Mouse (Mus musculus) layer of hippocampus, adult 2 months (tissue): ENCODE data around the gene Ppef1. TPM values are rescaled to one million over a fixed set of nuclear protein-coding genes. Genes with fewer than 3 reads are reported as not detected.

ENCODE experiments used
- DNase-seq, 2 experiments: peaks; one replicate each; pipeline ENCODE4 v3.0.0; 2022; ENCODE audit warnings: low spot score in 2 of 2
- H3K27ac ChIP-seq: fragments of 200-600 bp; 2 replicates; pipeline ENCODE4 v1.8.1; 2022
- H3K4me3 ChIP-seq: fragments of 200-600 bp; 2 replicates; pipeline ENCODE4 v1.8.1; 2022; ENCODE audit warnings: mild to moderate bottlenecking
- CTCF ChIP-seq: fragments of 200-600 bp; conservative IDR thresholded peaks from 2 replicates; pipeline ENCODE4 v1.8.1; 2022; ENCODE audit warnings: antibody characterized with exemption, mild to moderate bottlenecking, moderate library complexity
- total RNA-seq, 2 experiments: library from RNA; stranded (reverse); gene quantifications; 2 replicates each; pipeline ENCODE4 v1.2.3; 2021

Gene Ppef1
- total RNA-seq, 2 experiments from 2014 or later: 0.32 to 0.56 TPM

DNA sequence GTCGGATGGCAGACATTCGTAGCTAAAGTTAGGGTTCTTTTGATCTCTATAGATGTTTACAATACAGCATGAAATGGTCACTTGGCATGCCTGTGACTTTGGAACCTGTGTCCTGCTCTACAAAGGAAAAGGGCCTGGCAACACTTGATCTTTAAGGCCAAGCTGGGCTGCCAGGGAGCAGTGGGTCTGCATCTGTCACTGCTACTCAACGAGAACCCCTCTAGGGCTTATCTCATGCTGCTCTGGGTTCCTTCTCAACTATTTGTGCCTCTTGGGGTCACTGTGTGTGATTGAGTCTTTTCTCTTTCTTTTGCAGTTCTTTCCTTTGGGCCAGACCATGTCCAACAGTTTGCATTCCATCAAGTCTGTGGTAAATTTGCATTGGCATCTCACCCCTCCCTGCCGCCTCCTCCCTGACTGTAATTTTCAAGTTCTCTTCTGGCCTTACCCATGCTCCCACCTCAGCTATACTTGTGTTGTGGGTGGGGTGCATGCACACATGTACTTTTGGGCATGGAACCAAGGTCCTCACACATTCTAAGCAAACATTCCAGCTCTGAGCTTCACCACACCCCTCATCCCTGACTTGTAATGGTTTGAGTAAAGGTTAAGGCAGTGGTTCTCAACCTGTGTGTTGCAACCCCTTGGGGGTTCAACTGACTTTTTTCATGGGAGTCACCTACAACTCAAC is 151.3 kb downstream of the Ppef1 start:
- TF ChIP-seq CTCF: no peak
- Histone ChIP-seq H3K27ac (no peak overlapping the region), H3K4me3 (no peak overlapping the region)
- DNase-seq: no peak

DNA sequence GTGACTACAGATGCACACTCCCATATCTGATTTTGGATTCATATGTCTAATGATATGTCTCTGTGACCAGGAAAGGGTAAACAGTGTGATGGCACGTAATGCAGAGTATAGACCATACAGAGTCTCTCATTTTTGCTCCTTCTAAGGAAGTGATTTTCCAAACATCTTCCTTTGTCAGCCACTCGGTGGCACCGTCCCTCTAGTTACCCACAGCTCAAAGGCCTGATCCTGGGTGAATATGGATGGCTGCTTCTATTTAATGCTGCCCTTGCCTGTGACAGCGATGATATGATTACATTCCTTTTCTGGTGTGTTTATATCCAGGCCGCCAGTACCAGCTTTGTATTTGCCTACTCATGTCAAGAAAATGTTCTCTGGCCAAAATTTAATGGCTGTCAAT is 152.0 kb downstream of the Ppef1 start:
- no peak for DNase-seq

More for the DNA sequence above, 152.0 kb downstream of the Ppef1 start:
- TF ChIP-seq CTCF: peak; percentile 71
- Histone ChIP-seq H3K4me3 (no peak overlapping the region), H3K27ac (no peak overlapping the region)

Other genes starting within 250 kb of the Ppef1 start
- 10 to 100 TPM; 27.7 to 37.4 TPM for gene Phka2, start 233.6 kb downstream of the Ppef1 start, total RNA-seq
- under 1 TPM in 1 of 2 experiments, not detected in 1; 0.08 TPM for gene Rs1, start 32.2 kb upstream of the Ppef1 start, total RNA-seq
- gene Gja6, start 171.3 kb upstream of the Ppef1 start, total RNA-seq: 1 to 10 TPM; 1.0 to 1.1 TPM